Mouse (Mus musculus) hindbrain, embryonic 14.5 days (tissue): ENCODE measurements around the gene Myo1h. TPM values are rescaled to one million over a fixed set of nuclear protein-coding genes. Genes with fewer than 3 reads are reported as not detected.

Experiments
- ATAC-seq: fragments of 200-750 bp; cut with Nextera tagmentation; 2 replicates; pipeline ENCODE4 v1.8.0; 2017; ENCODE audit warnings: moderate number of reproducible peaks, mild to moderate bottlenecking, moderate TSS enrichment, moderate library complexity; ENCODE audit not compliant: low FRiP score
- DNase-seq: peaks from one replicate; pipeline ENCODE4 v3.0.0-alpha.2; 2015; ENCODE audit warnings: low spot score
- H3K27ac ChIP-seq: fragments of 300-500 bp; sonication (generic); 2 replicates; pipeline ENCODE4 v1.5.1; 2014; ENCODE audit warnings: mild to moderate bottlenecking, moderate library complexity
- H3K27me3 ChIP-seq: fragments of 300-500 bp; sonication (generic); 2 replicates; pipeline ENCODE4 v1.6.1; 2014; ENCODE audit warnings: mild to moderate bottlenecking, low read length, mixed read lengths; ENCODE audit not compliant: control insufficient read depth, insufficient read depth
- H3K36me3 ChIP-seq: fragments of 300-500 bp; sonication (generic); replicated peaks from 2 replicates; pipeline ENCODE4 v1.6.1; 2014; ENCODE audit not compliant: control insufficient read depth, insufficient read depth
- H3K4me1 ChIP-seq: fragments of 300-500 bp; sonication (generic); replicated peaks from 2 replicates; pipeline ENCODE4 v1.6.1; 2014; ENCODE audit warnings: antibody characterized with exemption, low read length, mixed read lengths; ENCODE audit not compliant: control insufficient read depth, insufficient read depth
- H3K4me2 ChIP-seq: fragments of 300-500 bp; sonication (generic); replicated peaks from 2 replicates; pipeline ENCODE4 v1.6.1; 2014; ENCODE audit warnings: mild to moderate bottlenecking, moderate library complexity
- H3K4me3 ChIP-seq: fragments of 300-500 bp; sonication (generic); replicated peaks from 2 replicates; pipeline ENCODE4 v1.5.1; 2014; ENCODE audit warnings: mild to moderate bottlenecking, low read length
- H3K9ac ChIP-seq: fragments of 300-500 bp; sonication (generic); 2 replicates; pipeline ENCODE4 v1.6.1; 2014
- H3K9me3 ChIP-seq: fragments of 300-500 bp; sonication (generic); 2 replicates; pipeline ENCODE4 v1.6.1; 2016; ENCODE audit warnings: low read length; ENCODE audit not compliant: control insufficient read depth
- WGBS: fragments of 180-500 bp; shearing (Covaris S2); extraction: QIAGEN DNeasy Blood & Tissue Kit; methylation state at CpG from one replicate; pipeline ENCODE4 v1.1.7; 2014; 5-methylcytosine and 5-hydroxymethylcytosine counted together
- polyA plus RNA-seq: library from polyadenylated mRNA; unstranded; fragments of >200 nt; fragmentation: Nextera tagmentation; extraction: Ambion mirVana; gene quantifications from 2 replicates; pipeline ENCODE4 v1.2.1, GENCODE M21; 2014

The Myo1h gene
- polyA plus RNA-seq, 1 experiment from 2014 or later: 0.64 TPM

- H3K4me1 ChIP-seq: no peaks in the 10 kb centered on the region
- H3K36me3 ChIP-seq: no peaks in the 10 kb centered on the region
- H3K9ac ChIP-seq: no peak overlapping the region
- ATAC-seq (no peak), DNase-seq (no peak)
- H3K4me3 ChIP-seq: no peak overlapping the region
- no peak overlapping the region for H3K27ac ChIP-seq
- WGBS: 76% methylated on average over 5 of the region's 5 CpGs
- H3K9me3 ChIP-seq: no peaks in the 10 kb centered on the region
- H3K4me2 ChIP-seq: no peak overlapping the region
- peaks cover 27% of the 10 kb centered on the region for H3K27me3 ChIP-seq
Observed at GRCm38 (mm10) chr5:114306496-114306895, 17.5 kb downstream of the Myo1h start.

GRCm38 (mm10) chr5:114308765-114309679 lies 20.1 kb downstream of the Myo1h start:
- Histone ChIP-seq H3K27ac (no peak overlapping the region), H3K9me3 (no peaks in the 10 kb centered on the region), H3K27me3 (peaks cover 9% of the 10 kb centered on the region; the same call in 1 of the 2 replicates), H3K4me1 (no peaks in the 10 kb centered on the region), H3K4me2 (no peak overlapping the region), H3K4me3 (no peak overlapping the region), H3K36me3 (no peaks in the 10 kb centered on the region), H3K9ac (no peak overlapping the region)
- DNase-seq (peak; percentile 88), ATAC-seq (no peak)
- 33% methylated on average over 18 of the region's 18 CpGs for WGBS

- Histone ChIP-seq H3K27me3 (peaks cover 9% of the 10 kb centered on the region; the same call in 1 of the 2 replicates), H3K9ac (no peak overlapping the region), H3K9me3 (no peaks in the 10 kb centered on the region), H3K27ac (no peak overlapping the region), H3K4me2 (no peak overlapping the region), H3K4me1 (no peaks in the 10 kb centered on the region), H3K4me3 (no peak overlapping the region), H3K36me3 (no peaks in the 10 kb centered on the region)
- ATAC-seq: no peak
- DNase-seq: no peak
- WGBS: 51% methylated on average over 11 of the region's 11 CpGs
Observed at GRCm38 (mm10) chr5:114309680-114310036, 20.7 kb downstream of the Myo1h start.

GRCm38 (mm10) chr5:114323105-114323790 lies 34.3 kb downstream of the Myo1h start:
- Histone ChIP-seq H3K4me2 (no peak overlapping the region), H3K4me1 (peaks cover 6% of the 10 kb centered on the region), H3K36me3 (no peaks in the 10 kb centered on the region), H3K27me3 (no peaks in the 10 kb centered on the region), H3K9me3 (no peaks in the 10 kb centered on the region), H3K4me3 (no peak overlapping the region), H3K9ac (no peak overlapping the region), H3K27ac (no peak overlapping the region)
- ATAC-seq (no peak), DNase-seq (no peak)
- 68% methylated on average over 25 of the region's 25 CpGs for WGBS

- peak overlapping the region; percentile 1; the same call in 1 of the 2 replicates for H3K4me2 ChIP-seq
- no peaks in the 10 kb centered on the region for H3K27me3 ChIP-seq
- H3K9ac ChIP-seq: no peak overlapping the region
- ATAC-seq (no peak), DNase-seq (peak; percentile 62)
- no peak overlapping the region for H3K27ac ChIP-seq
- H3K36me3 ChIP-seq: no peaks in the 10 kb centered on the region
- H3K4me3 ChIP-seq: no peak overlapping the region
- H3K9me3 ChIP-seq: no peaks in the 10 kb centered on the region
- peaks cover 6% of the 10 kb centered on the region for H3K4me1 ChIP-seq
- WGBS: 22% methylated on average over 16 of the region's 16 CpGs
Observed at GRCm38 (mm10) chr5:114323791-114324507, 35.0 kb downstream of the Myo1h start.

GRCm38 (mm10) chr5:114342996-114343395 lies 54.0 kb downstream of the Myo1h start:
- Histone ChIP-seq H3K4me3 (no peak overlapping the region), H3K9me3 (no peaks in the 10 kb centered on the region), H3K27ac (no peak overlapping the region), H3K36me3 (no peaks in the 10 kb centered on the region), H3K4me2 (no peak overlapping the region), H3K4me1 (no peaks in the 10 kb centered on the region), H3K27me3 (no peaks in the 10 kb centered on the region), H3K9ac (no peak overlapping the region)
- DNase-seq (no peak), ATAC-seq (no peak)
- 88% methylated on average over 5 of the region's 5 CpGs for WGBS

- WGBS: 88% methylated on average over 7 of the region's 7 CpGs
- Histone ChIP-seq H3K4me1 (no peaks in the 10 kb centered on the region), H3K9me3 (no peaks in the 10 kb centered on the region), H3K36me3 (no peaks in the 10 kb centered on the region), H3K4me2 (no peak overlapping the region), H3K27me3 (no peaks in the 10 kb centered on the region), H3K27ac (no peak overlapping the region), H3K9ac (no peak overlapping the region), H3K4me3 (no peak overlapping the region)
- DNase-seq (no peak), ATAC-seq (no peak)
Observed at GRCm38 (mm10) chr5:114343612-114344011, 54.6 kb downstream of the Myo1h start.

GRCm38 (mm10) chr5:114345538-114345937 lies 56.6 kb downstream of the Myo1h start:
- Histone ChIP-seq H3K4me3 (no peak overlapping the region), H3K27me3 (no peaks in the 10 kb centered on the region), H3K36me3 (no peaks in the 10 kb centered on the region), H3K9me3 (no peaks in the 10 kb centered on the region), H3K4me1 (no peaks in the 10 kb centered on the region), H3K27ac (no peak overlapping the region), H3K9ac (no peak overlapping the region), H3K4me2 (no peak overlapping the region)
- DNase-seq (no peak), ATAC-seq (no peak)
- 64% methylated on average over 3 of the region's 3 CpGs for WGBS

- 83% methylated on average over 10 of the region's 10 CpGs for WGBS
- Histone ChIP-seq H3K4me1 (no peaks in the 10 kb centered on the region), H3K27ac (no peak overlapping the region), H3K27me3 (no peaks in the 10 kb centered on the region), H3K4me2 (no peak overlapping the region), H3K36me3 (no peaks in the 10 kb centered on the region), H3K9me3 (no peaks in the 10 kb centered on the region), H3K9ac (no peak overlapping the region), H3K4me3 (no peak overlapping the region)
- DNase-seq (no peak), ATAC-seq (no peak)
Observed at GRCm38 (mm10) chr5:114347005-114347404, 58.0 kb downstream of the Myo1h start.
